Mouse (Mus musculus) CH12.LX (cell line): ENCODE measurements at regions not wholly inside any gene's neighbourhood (a gene's known extent, or its start where the extent isn't known, plus 50 kb on each side); places are given as distances from the start of the nearest gene placed in this dataset.

Experiments used
- CTCF ChIP-seq, 2 experiments: IDR thresholded peaks in 1 of 2; conservative IDR thresholded peaks in 1 of 2; 2 replicates each; pipeline ENCODE4 v1.5.1; 2011 to 2012; ENCODE audit warnings: low read depth in 2 of 2, low read length in 2 of 2, improper control_type of control experiment in 1 of 2, inconsistent platforms in 1 of 2, mild to moderate bottlenecking in 1 of 2, moderate library complexity in 1 of 2
- IRF4 ChIP-seq: IDR thresholded peaks from 2 replicates; pipeline ENCODE4 v1.6.1; 2014; ENCODE audit warnings: low read depth, mild to moderate bottlenecking, inconsistent platforms, low read length, improper control_type of control experiment
- POLR2A ChIP-seq: IDR thresholded peaks from 2 replicates; pipeline ENCODE4 v1.6.1; 2011; ENCODE audit warnings: low read depth, mild to moderate bottlenecking, improper control_type of control experiment, low read length
- USF1 ChIP-seq: IDR thresholded peaks from 2 replicates; pipeline ENCODE4 v1.6.1; 2014; ENCODE audit warnings: low read depth, mild to moderate bottlenecking, inconsistent platforms, low read length, improper control_type of control experiment

- TF ChIP-seq USF1 (no peak), CTCF (conservative IDR thresholded peaks at IDR 0.05 in 1 of 2, IDR thresholded peaks at IDR 0.05 in 1 of 2; ENCODE audit: low read depth in 2 of 2, low read length in 2 of 2) (no peak), IRF4 (no peak), POLR2A (no peak)
These were observed 460.5 kb downstream of the Adgrl2 start for GRCm38 (mm10) chr3:148529893-148530292.
